Mouse (Mus musculus) hindbrain, embryonic 12.5 days (tissue): ENCODE measurements at regions not wholly inside any gene's neighbourhood (a gene's known extent, or its start where the extent isn't known, plus 50 kb on each side); places are given as distances from the start of the nearest gene placed in this dataset.

Source experiments
- ATAC-seq: fragments of 200-750 bp; cut with Nextera tagmentation; 2 replicates; pipeline ENCODE4 v1.8.0; 2017; ENCODE audit warnings: moderate TSS enrichment; ENCODE audit not compliant: low FRiP score
- H3K27ac ChIP-seq: fragments of 300-500 bp; sonication (generic); 2 replicates; pipeline ENCODE4 v1.5.1; 2016; ENCODE audit warnings: mild to moderate bottlenecking
- H3K27me3 ChIP-seq: fragments of 300-500 bp; sonication (generic); 2 replicates; pipeline ENCODE4 v1.6.1; 2016; ENCODE audit warnings: mild to moderate bottlenecking
- H3K36me3 ChIP-seq: fragments of 300-500 bp; sonication (generic); 2 replicates; pipeline ENCODE4 v1.6.1; 2016; ENCODE audit warnings: mild to moderate bottlenecking
- H3K4me1 ChIP-seq: fragments of 300-500 bp; sonication (generic); 2 replicates; pipeline ENCODE4 v1.6.1; 2016
- H3K4me2 ChIP-seq: fragments of 300-500 bp; sonication (generic); replicated peaks from 2 replicates; pipeline ENCODE4 v1.6.1; 2016; ENCODE audit warnings: mild to moderate bottlenecking
- H3K4me3 ChIP-seq: fragments of 300-500 bp; sonication (generic); 2 replicates; pipeline ENCODE4 v1.5.1; 2016; ENCODE audit warnings: mild to moderate bottlenecking
- H3K9ac ChIP-seq: fragments of 300-500 bp; sonication (generic); 2 replicates; pipeline ENCODE4 v1.6.1; 2016; ENCODE audit warnings: mild to moderate bottlenecking, moderate library complexity
- H3K9me3 ChIP-seq: fragments of 300-500 bp; sonication (generic); replicated peaks from 2 replicates; pipeline ENCODE4 v1.6.1; 2016; ENCODE audit warnings: mild to moderate bottlenecking
- WGBS: fragments of 180-500 bp; shearing (Covaris S2); methylation state at CpG from one replicate; pipeline ENCODE4 v1.1.7; 2016; 5-methylcytosine and 5-hydroxymethylcytosine counted together

- H3K4me2 ChIP-seq: no peak overlapping the region
- WGBS: 80% methylated on average over 4 of the region's 4 CpGs
- no peaks in the 10 kb centered on the region for H3K9me3 ChIP-seq
- H3K36me3 ChIP-seq: no peaks in the 10 kb centered on the region
- H3K4me1 ChIP-seq: no peaks in the 10 kb centered on the region
- no peaks in the 10 kb centered on the region for H3K27me3 ChIP-seq
- H3K27ac ChIP-seq: no peak overlapping the region
- no peak overlapping the region for H3K4me3 ChIP-seq
- no peak overlapping the region for H3K9ac ChIP-seq
- no peak for ATAC-seq
These were observed 161.4 kb downstream of the Fam76b start for GRCm38 (mm10) chr9:13988901-13989300.

GRCm38 (mm10) chr9:13990960-13991359 lies 163.4 kb downstream of the Fam76b start:
- H3K27me3 ChIP-seq: no peaks in the 10 kb centered on the region
- ATAC-seq: no peak
- 67% methylated on average over 7 of the region's 7 CpGs for WGBS

DNA sequence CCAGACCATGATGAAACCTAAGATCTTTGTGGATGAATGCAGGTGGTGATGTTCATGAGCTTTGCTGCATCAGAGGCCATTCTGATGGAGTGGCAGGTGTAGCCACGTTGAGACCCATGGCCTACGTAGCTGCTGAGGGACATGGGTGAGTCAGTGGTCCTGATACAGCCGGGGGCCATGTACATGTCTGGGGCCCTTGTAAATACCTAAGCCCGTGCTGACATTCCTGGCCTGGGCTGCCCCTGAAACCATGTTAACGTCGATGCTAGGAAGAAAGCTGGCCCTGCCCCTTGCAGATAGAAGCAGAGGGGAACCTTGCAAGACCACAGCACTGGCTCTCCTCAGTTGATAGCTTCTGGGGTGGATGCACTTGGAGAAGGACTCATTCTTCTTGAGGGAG lies 165.2 kb downstream of the Fam76b start:
- 87% methylated on average over 6 of the region's 6 CpGs for WGBS
- Histone ChIP-seq H3K27ac (no peak overlapping the region), H3K27me3 (no peaks in the 10 kb centered on the region), H3K9me3 (no peaks in the 10 kb centered on the region), H3K36me3 (no peaks in the 10 kb centered on the region), H3K4me3 (no peak overlapping the region), H3K9ac (no peak overlapping the region), H3K4me2 (no peak overlapping the region), H3K4me1 (no peaks in the 10 kb centered on the region)
- no peak for ATAC-seq

More at GRCm38 (mm10) chr9:13990960-13991359, 163.4 kb downstream of the Fam76b start:
- Histone ChIP-seq H3K4me2 (no peak overlapping the region), H3K4me1 (no peaks in the 10 kb centered on the region), H3K9ac (no peak overlapping the region), H3K36me3 (no peaks in the 10 kb centered on the region), H3K27ac (no peak overlapping the region), H3K4me3 (no peak overlapping the region), H3K9me3 (no peaks in the 10 kb centered on the region)

- H3K27me3 ChIP-seq: no peaks in the 10 kb centered on the region
- no peak overlapping the region for H3K27ac ChIP-seq
- 73% methylated on average over 4 of the region's 4 CpGs for WGBS
- no peaks in the 10 kb centered on the region for H3K9me3 ChIP-seq
- ATAC-seq: no peak
- H3K9ac ChIP-seq: no peak overlapping the region
- H3K4me3 ChIP-seq: no peak overlapping the region
- no peak overlapping the region for H3K4me2 ChIP-seq
- no peaks in the 10 kb centered on the region for H3K4me1 ChIP-seq
- H3K36me3 ChIP-seq: no peaks in the 10 kb centered on the region
These were observed 171.8 kb downstream of the Fam76b start for GRCm38 (mm10) chr9:13999358-13999757.

- Histone ChIP-seq H3K4me2 (no peak overlapping the region), H3K9me3 (no peaks in the 10 kb centered on the region), H3K9ac (no peak overlapping the region), H3K4me3 (no peak overlapping the region), H3K27ac (no peak overlapping the region), H3K27me3 (no peaks in the 10 kb centered on the region), H3K36me3 (no peaks in the 10 kb centered on the region), H3K4me1 (no peaks in the 10 kb centered on the region)
- WGBS: 78% methylated on average over 7 of the region's 7 CpGs
- no peak for ATAC-seq
These were observed 174.0 kb downstream of the Fam76b start for GRCm38 (mm10) chr9:14001517-14001916.

GRCm38 (mm10) chr9:14002236-14002635 lies 174.7 kb downstream of the Fam76b start:
- Histone ChIP-seq H3K4me3 (no peak overlapping the region), H3K36me3 (no peaks in the 10 kb centered on the region), H3K9ac (no peak overlapping the region), H3K4me1 (no peaks in the 10 kb centered on the region), H3K27ac (no peak overlapping the region), H3K4me2 (no peak overlapping the region), H3K9me3 (no peaks in the 10 kb centered on the region), H3K27me3 (no peaks in the 10 kb centered on the region)
- no peak for ATAC-seq
- 42% methylated on average over 2 of the region's 2 CpGs for WGBS

DNA sequence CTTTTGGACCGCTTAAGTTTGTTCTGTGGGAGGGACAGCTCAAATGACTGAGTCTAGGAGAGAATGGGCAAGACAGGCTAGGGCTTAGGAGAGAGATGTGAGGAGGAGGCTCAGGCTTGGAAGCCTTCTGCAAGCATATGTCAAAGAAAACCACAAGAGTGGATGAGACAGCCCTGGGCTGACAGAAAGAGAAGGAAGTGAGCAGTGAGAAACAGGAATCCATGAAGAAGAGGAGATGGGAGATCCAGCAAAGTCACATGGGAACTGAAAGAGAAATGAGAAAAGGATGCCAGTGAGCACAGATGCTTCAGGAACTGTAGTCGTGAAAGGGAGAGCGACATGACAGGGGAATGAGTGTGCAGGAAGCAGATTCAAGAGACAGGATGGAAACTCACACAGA lies 175.6 kb downstream of the Fam76b start:
- Histone ChIP-seq H3K27me3 (no peaks in the 10 kb centered on the region), H3K4me3 (no peak overlapping the region), H3K4me1 (no peaks in the 10 kb centered on the region), H3K36me3 (no peaks in the 10 kb centered on the region), H3K4me2 (no peak overlapping the region), H3K9me3 (no peaks in the 10 kb centered on the region), H3K9ac (no peak overlapping the region), H3K27ac (no peak overlapping the region)
- 85% methylated on average over 3 of the region's 3 CpGs for WGBS
- ATAC-seq: no peak

DNA sequence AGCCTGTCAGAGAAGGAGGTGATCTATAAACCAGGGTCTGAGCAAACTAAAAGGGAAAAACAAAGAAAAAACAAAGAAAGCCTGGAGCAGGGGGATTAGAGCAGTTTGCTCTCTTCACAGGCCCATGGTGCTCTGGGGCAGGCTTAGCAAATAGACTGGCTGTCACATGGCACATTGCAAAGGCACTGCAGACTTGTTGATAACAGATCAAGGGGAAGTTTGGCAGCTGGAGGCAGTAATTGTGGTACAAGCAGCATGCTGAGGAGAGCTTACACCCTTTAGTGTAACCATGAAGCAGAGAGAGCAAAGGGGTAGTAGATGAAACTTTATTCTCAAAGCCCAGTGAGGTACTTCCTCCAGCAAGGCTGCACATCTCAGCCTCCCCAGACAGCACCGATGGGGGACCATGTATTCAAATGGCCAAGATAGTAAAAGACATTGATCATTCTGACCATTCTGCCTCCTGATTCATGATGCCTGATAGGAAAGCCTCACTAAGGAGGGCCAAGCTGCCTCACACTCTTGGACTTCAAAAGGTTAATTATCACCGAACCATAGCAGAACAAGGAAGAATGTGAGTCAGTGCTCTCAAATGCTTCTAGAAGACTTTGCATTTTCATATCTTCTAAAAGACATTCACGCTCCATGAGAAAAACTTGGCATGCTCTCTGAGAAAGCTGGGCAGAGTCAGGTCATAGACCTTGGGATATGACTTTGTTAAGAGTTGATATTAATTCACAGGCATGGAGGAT lies 178.9 kb downstream of the Fam76b start:
- Histone ChIP-seq H3K9me3 (no peaks in the 10 kb centered on the region), H3K4me3 (no peak overlapping the region), H3K27me3 (no peaks in the 10 kb centered on the region), H3K4me1 (no peaks in the 10 kb centered on the region), H3K36me3 (no peaks in the 10 kb centered on the region), H3K27ac (no peak overlapping the region), H3K4me2 (no peak overlapping the region), H3K9ac (no peak overlapping the region)
- ATAC-seq: no peak
- WGBS: 88% methylated on average over 3 of the region's 3 CpGs

DNA sequence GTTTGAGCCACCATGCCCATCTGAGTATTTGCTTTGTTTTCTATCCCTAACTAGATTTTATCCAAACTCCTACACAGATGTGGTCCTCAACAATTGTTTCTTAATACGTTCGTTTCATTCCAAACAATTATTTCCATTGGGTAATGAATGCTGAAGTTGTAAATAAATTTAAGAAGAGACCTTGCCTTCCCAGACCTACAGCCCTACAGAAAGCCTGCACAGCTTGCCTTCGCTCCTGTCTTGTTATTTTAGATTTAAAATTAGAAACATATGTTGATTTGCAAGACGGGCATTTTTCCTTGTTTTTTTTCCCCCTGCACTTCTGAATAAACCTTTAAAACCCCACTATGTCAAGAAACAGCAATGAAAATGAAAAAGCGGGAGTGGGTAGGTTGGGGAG lies 181.9 kb downstream of the Fam76b start:
- Histone ChIP-seq H3K36me3 (no peaks in the 10 kb centered on the region), H3K27me3 (no peaks in the 10 kb centered on the region), H3K4me3 (no peak overlapping the region), H3K4me1 (no peaks in the 10 kb centered on the region), H3K9ac (no peak overlapping the region), H3K4me2 (no peak overlapping the region), H3K9me3 (no peaks in the 10 kb centered on the region), H3K27ac (no peak overlapping the region)
- WGBS: 78% methylated on average over 5 of the region's 5 CpGs
- ATAC-seq: no peak

DNA sequence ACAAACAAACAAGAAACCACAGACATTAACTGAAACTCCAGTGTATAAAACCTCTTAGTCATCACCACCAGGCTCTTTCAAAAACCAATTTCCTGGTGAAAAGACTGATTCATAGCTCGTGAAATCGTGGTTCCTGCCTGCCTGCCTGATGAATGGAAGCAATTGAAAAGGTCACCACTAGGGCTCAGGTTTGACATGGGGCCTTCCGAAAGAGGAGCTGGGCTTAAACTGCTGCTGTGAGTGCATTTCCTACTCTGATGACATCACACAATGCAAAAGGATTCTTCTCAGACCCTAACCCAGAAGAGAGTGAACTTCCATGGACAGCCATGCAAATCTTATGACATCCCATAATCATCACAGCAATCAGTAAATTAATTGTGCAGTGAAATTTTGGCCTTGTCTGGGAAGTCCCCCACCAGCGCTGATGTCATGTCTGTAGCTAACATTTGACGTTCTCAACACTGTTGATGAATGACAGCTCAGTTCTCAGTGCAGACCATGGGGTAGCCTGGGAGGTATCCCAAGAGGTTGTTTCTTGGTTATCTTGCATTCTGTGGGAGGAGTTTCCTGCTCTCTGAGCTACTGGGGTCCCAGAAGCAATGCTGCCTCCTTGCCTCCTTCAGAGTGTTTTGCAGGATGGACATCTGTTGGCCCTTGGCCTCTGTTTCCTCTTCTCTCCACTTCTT lies 182.9 kb downstream of the Fam76b start:
- Histone ChIP-seq H3K4me2 (no peak overlapping the region), H3K36me3 (no peaks in the 10 kb centered on the region), H3K27me3 (no peaks in the 10 kb centered on the region), H3K9me3 (no peaks in the 10 kb centered on the region), H3K4me3 (no peak overlapping the region), H3K9ac (no peak overlapping the region), H3K27ac (no peak overlapping the region), H3K4me1 (no peaks in the 10 kb centered on the region)
- WGBS: 37% methylated on average over 5 of the region's 5 CpGs
- no peak for ATAC-seq

DNA sequence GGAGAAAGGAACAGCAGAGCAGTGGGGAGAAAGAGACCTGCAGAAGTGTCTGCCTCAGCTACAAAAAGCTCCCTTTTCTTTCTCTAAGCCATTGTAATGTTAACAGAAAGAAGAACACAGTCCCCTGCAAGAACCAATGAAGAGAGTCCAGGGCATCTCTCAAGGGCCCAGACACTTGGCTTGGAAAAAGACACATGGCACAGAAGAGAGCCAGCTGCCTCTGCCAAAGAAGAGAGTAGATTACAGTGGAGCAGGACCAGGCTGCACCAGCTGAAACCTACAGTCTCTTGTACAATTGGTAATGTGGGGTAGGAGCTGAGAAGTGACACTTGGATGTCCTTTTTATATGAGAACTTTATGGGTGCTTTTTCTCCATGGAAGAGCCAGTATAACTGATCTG lies 196.7 kb downstream of the Fam76b start:
- Histone ChIP-seq H3K9me3 (no peaks in the 10 kb centered on the region), H3K4me3 (no peak overlapping the region)
- ATAC-seq: no peak

DNA sequence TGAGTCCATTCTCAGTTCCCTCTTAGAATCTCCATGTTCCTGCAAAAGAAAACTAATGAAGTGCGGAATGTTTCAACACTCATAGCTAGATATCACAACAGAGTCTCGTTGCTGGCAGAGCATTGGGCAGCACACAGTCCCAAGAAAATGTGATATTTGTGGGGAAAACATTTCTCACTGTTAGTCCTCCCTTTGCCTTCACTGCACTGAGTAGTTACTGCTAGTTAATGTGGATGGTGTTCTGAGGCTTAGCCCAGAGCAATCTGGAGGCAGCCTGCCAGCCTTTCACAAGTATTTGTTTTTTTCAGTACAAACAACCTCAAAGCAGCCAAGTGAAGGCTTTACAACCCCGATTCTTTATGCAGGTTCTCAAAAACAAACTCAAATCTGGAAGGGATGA lies 197.2 kb downstream of the Fam76b start:
- Histone ChIP-seq H3K4me3 (no peak overlapping the region), H3K4me1 (no peaks in the 10 kb centered on the region), H3K36me3 (no peaks in the 10 kb centered on the region), H3K9me3 (no peaks in the 10 kb centered on the region), H3K27me3 (no peaks in the 10 kb centered on the region), H3K27ac (no peak overlapping the region), H3K4me2 (no peak overlapping the region), H3K9ac (no peak overlapping the region)
- WGBS: 75% methylated on average over 3 of the region's 3 CpGs
- no peak for ATAC-seq

More for the DNA sequence above, 196.7 kb downstream of the Fam76b start:
- H3K4me2 ChIP-seq: no peak overlapping the region
- no peaks in the 10 kb centered on the region for H3K4me1 ChIP-seq
- H3K27ac ChIP-seq: no peak overlapping the region
- no peaks in the 10 kb centered on the region for H3K27me3 ChIP-seq
- no peak overlapping the region for H3K9ac ChIP-seq
- H3K36me3 ChIP-seq: no peaks in the 10 kb centered on the region

- H3K4me3 ChIP-seq: no peak overlapping the region
- no peaks in the 10 kb centered on the region for H3K36me3 ChIP-seq
- no peak overlapping the region for H3K4me2 ChIP-seq
- H3K27ac ChIP-seq: no peak overlapping the region
- no peaks in the 10 kb centered on the region for H3K9me3 ChIP-seq
- H3K4me1 ChIP-seq: no peaks in the 10 kb centered on the region
- ATAC-seq: no peak
- no peak overlapping the region for H3K9ac ChIP-seq
- 77% methylated on average over 5 of the region's 5 CpGs for WGBS
- no peaks in the 10 kb centered on the region for H3K27me3 ChIP-seq
These were observed 200.5 kb downstream of the Fam76b start for GRCm38 (mm10) chr9:14028056-14028455.
